Mouse (Mus musculus) liver, embryonic 16.5 days (tissue): ENCODE data around the gene A530064D06Rik. TPM values are rescaled to one million over a fixed set of nuclear protein-coding genes. Genes with fewer than 3 reads are reported as not detected.
"Not testable (repeated sequence)": the region's sequence is repeated elsewhere in the genome, so short reads cannot be mapped to it uniquely, and the experiment has no call there.

Experiments
- ATAC-seq: fragments of 200-750 bp; cut with Nextera tagmentation; 2 replicates; pipeline ENCODE4 v1.8.0; 2017; ENCODE audit warnings: low read depth, mild to moderate bottlenecking, moderate number of reproducible peaks, moderate library complexity
- H3K27ac ChIP-seq: fragments of 300-500 bp; sonication (generic); 2 replicates; pipeline ENCODE4 v1.5.1; 2014; ENCODE audit warnings: mild to moderate bottlenecking, low read length
- H3K27me3 ChIP-seq: fragments of 300-500 bp; sonication (generic); 2 replicates; pipeline ENCODE4 v1.6.1; 2014; ENCODE audit warnings: low read depth, low read length, mixed read lengths; ENCODE audit not compliant: control insufficient read depth, insufficient read depth
- H3K36me3 ChIP-seq: fragments of 300-500 bp; sonication (generic); 2 replicates; pipeline ENCODE4 v1.6.1; 2014; ENCODE audit warnings: mild to moderate bottlenecking; ENCODE audit not compliant: control insufficient read depth, insufficient read depth
- H3K4me1 ChIP-seq: fragments of 300-500 bp; sonication (generic); 2 replicates; pipeline ENCODE4 v1.6.1; 2014; ENCODE audit warnings: low read depth, low read length, mixed read lengths; ENCODE audit not compliant: control insufficient read depth
- H3K4me2 ChIP-seq: fragments of 300-500 bp; sonication (generic); 2 replicates; pipeline ENCODE4 v1.6.1; 2014; ENCODE audit warnings: low read depth, low read length, mixed read lengths
- H3K4me3 ChIP-seq: fragments of 300-500 bp; sonication (generic); 2 replicates; pipeline ENCODE4 v1.5.1; 2014; ENCODE audit warnings: low read depth, mild to moderate bottlenecking, low read length
- H3K9ac ChIP-seq: fragments of 300-500 bp; sonication (generic); 2 replicates; pipeline ENCODE4 v1.6.1; 2014; ENCODE audit warnings: low read depth, low read length
- H3K9me3 ChIP-seq: fragments of 300-500 bp; sonication (generic); replicated peaks from 2 replicates; pipeline ENCODE4 v1.6.1; 2016; ENCODE audit warnings: low read length; ENCODE audit not compliant: control insufficient read depth
- WGBS: fragments of 180-500 bp; shearing (Covaris S2); extraction: QIAGEN DNeasy Blood & Tissue Kit; methylation state at CpG from one replicate; pipeline ENCODE4 v1.1.7; 2014; ENCODE audit not compliant: insufficient replicate concordance; 5-methylcytosine and 5-hydroxymethylcytosine counted together
- polyA plus RNA-seq: library from polyadenylated mRNA; unstranded; fragments of >200 nt; fragmentation: Nextera tagmentation; extraction: Ambion mirVana; gene quantifications from 2 replicates; pipeline ENCODE4 v1.2.1, GENCODE M21; 2015

The A530064D06Rik gene
- polyA plus RNA-seq: 1.1 and 1.2 TPM in 2 replicates

GRCm38 (mm10) chr17:48167103-48167502 is at the start of gene A530064D06Rik:
Gene A530064D06Rik (minus strand): TSS chr17:48167275.
- ATAC-seq, H3K9ac ChIP-seq, H3K27ac ChIP-seq, H3K36me3 ChIP-seq, H3K4me3 ChIP-seq, H3K4me2 ChIP-seq, H3K4me1 ChIP-seq, H3K27me3 ChIP-seq, H3K9me3 ChIP-seq: not testable (repeated sequence)
- 45% methylated on average over 2 of the region's 2 CpGs for WGBS

- no peaks in the 10 kb centered on the region for H3K27me3 ChIP-seq
- H3K27ac ChIP-seq: no peak overlapping the region
- no peaks in the 10 kb centered on the region for H3K4me1 ChIP-seq
- H3K36me3 ChIP-seq: no peaks in the 10 kb centered on the region
- WGBS: 73% methylated on average over 1 of the region's 1 CpGs
- no peak overlapping the region for H3K4me2 ChIP-seq
- no peak overlapping the region for H3K4me3 ChIP-seq
- H3K9me3 ChIP-seq: no peaks in the 10 kb centered on the region
- H3K9ac ChIP-seq: no peak overlapping the region
- no peak for ATAC-seq
Measured at GRCm38 (mm10) chr17:48215429-48215828, 48.4 kb upstream of the A530064D06Rik start.

GRCm38 (mm10) chr17:48213511-48213910 is 46.4 kb upstream of the A530064D06Rik start:
- Histone ChIP-seq H3K4me2 (no peak overlapping the region), H3K27ac (no peak overlapping the region), H3K27me3 (no peaks in the 10 kb centered on the region), H3K36me3 (no peaks in the 10 kb centered on the region), H3K9me3 (no peaks in the 10 kb centered on the region), H3K9ac (no peak overlapping the region), H3K4me1 (no peaks in the 10 kb centered on the region), H3K4me3 (no peak overlapping the region)
- 57% methylated on average over 5 of the region's 5 CpGs for WGBS
- no peak for ATAC-seq

GRCm38 (mm10) chr17:48212596-48212995 is 45.5 kb upstream of the A530064D06Rik start:
- 83% methylated on average over 12 of the region's 12 CpGs for WGBS
- H3K36me3 ChIP-seq: no peaks in the 10 kb centered on the region
- no peak overlapping the region for H3K4me3 ChIP-seq
- H3K27ac ChIP-seq: no peak overlapping the region
- no peak for ATAC-seq
- no peaks in the 10 kb centered on the region for H3K4me1 ChIP-seq
- H3K9me3 ChIP-seq: no peaks in the 10 kb centered on the region
- H3K9ac ChIP-seq: no peak overlapping the region
- H3K4me2 ChIP-seq: no peak overlapping the region
- H3K27me3 ChIP-seq: no peaks in the 10 kb centered on the region

GRCm38 (mm10) chr17:48203086-48203485 is 36.0 kb upstream of the A530064D06Rik start:
- H3K4me3 ChIP-seq: no peak overlapping the region

GRCm38 (mm10) chr17:48192366-48192765 is 25.3 kb upstream of the A530064D06Rik start:
- no peak for ATAC-seq
- Histone ChIP-seq H3K4me3 (no peak overlapping the region), H3K27ac (no peak overlapping the region), H3K4me1 (no peaks in the 10 kb centered on the region), H3K36me3 (no peaks in the 10 kb centered on the region), H3K9me3 (no peaks in the 10 kb centered on the region), H3K27me3 (no peaks in the 10 kb centered on the region), H3K4me2 (no peak overlapping the region), H3K9ac (no peak overlapping the region)
- 48% methylated on average over 2 of the region's 2 CpGs for WGBS

More at GRCm38 (mm10) chr17:48203086-48203485, 36.0 kb upstream of the A530064D06Rik start:
- no peak overlapping the region for H3K9ac ChIP-seq
- H3K9me3 ChIP-seq: peaks cover 6% of the 10 kb centered on the region
- H3K4me2 ChIP-seq: no peak overlapping the region
- H3K36me3 ChIP-seq: no peaks in the 10 kb centered on the region
- H3K4me1 ChIP-seq: no peaks in the 10 kb centered on the region
- ATAC-seq: no peak
- no peak overlapping the region for H3K27ac ChIP-seq
- 79% methylated on average over 12 of the region's 12 CpGs for WGBS
- no peaks in the 10 kb centered on the region for H3K27me3 ChIP-seq

GRCm38 (mm10) chr17:48185252-48185651 is 18.2 kb upstream of the A530064D06Rik start:
- no peak overlapping the region for H3K4me3 ChIP-seq
- no peaks in the 10 kb centered on the region for H3K27me3 ChIP-seq
- no peak overlapping the region for H3K4me2 ChIP-seq
- 26% methylated on average over 5 of the region's 5 CpGs for WGBS
- no peaks in the 10 kb centered on the region for H3K36me3 ChIP-seq
- no peak overlapping the region for H3K9ac ChIP-seq
- no peaks in the 10 kb centered on the region for H3K4me1 ChIP-seq
- no peak overlapping the region for H3K27ac ChIP-seq
- no peak for ATAC-seq
- no peaks in the 10 kb centered on the region for H3K9me3 ChIP-seq

GRCm38 (mm10) chr17:48157382-48158076 is 9.5 kb downstream of the A530064D06Rik start:
- WGBS: 18% methylated on average over 1 of the region's 1 CpGs
- Histone ChIP-seq H3K4me1 (no peaks in the 10 kb centered on the region), H3K36me3 (no peaks in the 10 kb centered on the region), H3K4me2 (no peak overlapping the region), H3K9ac (no peak overlapping the region), H3K4me3 (no peak overlapping the region), H3K9me3 (no peaks in the 10 kb centered on the region; the same call in 1 of the 2 replicates), H3K27me3 (no peaks in the 10 kb centered on the region), H3K27ac (no peak overlapping the region)
- no peak for ATAC-seq

- Histone ChIP-seq H3K9ac (no peak within 1 kb of the TSS), H3K4me2 (no peak within 1 kb of the TSS), H3K27me3 (no peaks in the 10 kb centered on the region), H3K4me1 (no peaks in the 10 kb centered on the region), H3K36me3 (no peaks in the 10 kb centered on the region), H3K4me3 (no peak within 1 kb of the TSS), H3K27ac (no peak within 1 kb of the TSS), H3K9me3 (no peaks in the 10 kb centered on the region)
- WGBS: 49% methylated on average over 3 of the region's 3 CpGs
- ATAC-seq: 0 out of 2 replicates have a peak, but pooled peaks have one; percentile 19
Measured at GRCm38 (mm10) chr17:48146120-48146519, 21.0 kb downstream of the A530064D06Rik start, which contains the start of gene 9830107B12Rik. Gene 9830107B12Rik (minus strand): TSS chr17:48146268.
